Mouse (Mus musculus): Measurements from ENCODE around the gene Olfr934. TPM values are rescaled to one million over a fixed set of nuclear protein-coding genes. Genes with fewer than 3 reads are reported as not detected.

The Olfr934 gene
- total RNA-seq (2012; rRNA removed), result not detected in 2 replicates

DNA sequence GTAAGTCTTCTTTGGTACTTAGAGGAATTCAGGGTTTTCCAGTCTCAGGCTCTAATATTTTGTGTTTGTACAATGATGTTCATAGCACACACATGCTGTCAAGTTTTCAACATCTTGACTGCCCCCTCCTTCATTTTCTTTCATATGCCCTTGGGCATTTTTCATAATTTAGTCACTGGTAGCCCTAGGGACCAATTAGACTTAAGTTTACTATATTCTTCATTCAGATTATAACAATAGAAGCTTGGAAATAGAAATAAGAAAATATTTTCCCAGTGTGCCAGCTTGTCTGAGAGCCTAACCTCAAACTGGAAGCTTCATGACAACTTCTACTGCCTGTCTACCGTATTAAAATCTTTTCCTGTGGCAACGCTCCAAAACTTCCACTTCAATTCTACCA, at the start of gene Olfr934:
TSS of gene Olfr934 (minus strand) at position 101 of the 400 bp plus-strand sequence.
- in situ Hi-C loops (cut with MboI; ENCODE audit: low sequenced_read_pairs in 2 of 2, unreplicated experiment in 2 of 2), result no loop called here

DNA sequence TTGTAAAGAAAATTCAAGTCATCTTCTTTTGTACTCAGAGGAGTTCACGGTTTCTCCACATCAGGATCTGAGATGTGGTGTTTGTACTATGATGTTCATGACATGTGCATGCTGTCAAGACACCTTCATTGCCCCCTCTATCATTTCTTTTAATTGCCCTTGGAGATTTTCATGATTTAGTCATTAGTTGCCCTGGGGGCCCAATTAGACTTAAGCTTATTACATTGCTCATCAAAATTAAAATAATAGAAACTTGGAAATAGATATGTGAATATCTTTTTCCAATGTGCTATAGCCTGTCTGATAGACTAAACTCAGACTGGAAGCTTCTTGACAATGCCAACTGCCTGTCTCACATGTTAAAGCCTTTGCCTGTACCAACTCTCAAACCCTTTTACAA, 35.2 kb upstream of the Olfr934 start, which contains the start of gene Olfr146:
TSS of gene Olfr146 (minus strand) at position 101 of the 400 bp plus-strand sequence.
- in situ Hi-C loops (cut with MboI; ENCODE audit: low sequenced_read_pairs in 2 of 2, unreplicated experiment in 2 of 2), result no loop called here
- Histone ChIP-seq H3K9ac (ENCODE audit: insufficient read depth, low read depth, low read length, poor library complexity, severe bottlenecking) (no peak within 1 kb of the TSS), H3K9me3 (ENCODE audit: control insufficient read depth, insufficient read depth, low read depth, low read length) (no peaks in the 10 kb centered on the region), H3K36me3 (ENCODE audit: control insufficient read depth, insufficient read depth, low read length, poor library complexity, severe bottlenecking) (no peaks in the 10 kb centered on the region), H3K4me1 (ENCODE audit: control insufficient read depth in 2 of 2, insufficient read depth in 2 of 2, low read length in 2 of 2, poor library complexity in 1 of 2) (no peaks in the 10 kb centered on the region), H3K27ac (ENCODE audit: insufficient read depth, low read depth, low read length, poor library complexity, severe bottlenecking) (no peak within 1 kb of the TSS), H3K4me3 (ENCODE audit: insufficient read depth in 1 of 2, low read depth in 1 of 2, low read length in 2 of 2, poor library complexity in 1 of 2, severe bottlenecking in 1 of 2) (no peak within 1 kb of the TSS)
- TF ChIP-seq ZC3H11A (IDR thresholded peaks at IDR 0.05; ENCODE audit: borderline replicate concordance, low read depth, low read length) (no peak), MAFK (IDR thresholded peaks at IDR 0.05; ENCODE audit: insufficient read depth, low read depth, low read length) (no peak), HCFC1 (IDR thresholded peaks at IDR 0.05; ENCODE audit: borderline replicate concordance, insufficient read depth, low read length) (no peak), ZNF384 (IDR thresholded peaks at IDR 0.05; ENCODE audit: low read depth, low read length) (no peak)
- DNase-seq (ENCODE audit: low read depth, low spot score), result no peak

More for the DNA sequence above, at the start of gene Olfr934:
- Histone ChIP-seq H3K4me1 (ENCODE audit: control insufficient read depth in 2 of 2, insufficient read depth in 2 of 2, low read length in 2 of 2, poor library complexity in 1 of 2) (no peaks in the 10 kb centered on the region), H3K27ac (ENCODE audit: insufficient read depth, low read depth, low read length, poor library complexity, severe bottlenecking) (no peak within 1 kb of the TSS), H3K9me3 (ENCODE audit: control insufficient read depth, insufficient read depth, low read depth, low read length) (no peaks in the 10 kb centered on the region), H3K4me3 (ENCODE audit: insufficient read depth in 1 of 2, low read depth in 1 of 2, low read length in 2 of 2, poor library complexity in 1 of 2, severe bottlenecking in 1 of 2) (no peak within 1 kb of the TSS), H3K36me3 (ENCODE audit: control insufficient read depth, insufficient read depth, low read length, poor library complexity, severe bottlenecking) (no peaks in the 10 kb centered on the region), H3K9ac (ENCODE audit: insufficient read depth, low read depth, low read length, poor library complexity, severe bottlenecking) (no peak within 1 kb of the TSS)
- DNase-seq (ENCODE audit: low read depth, low spot score), result no peak
- TF ChIP-seq ZC3H11A (IDR thresholded peaks at IDR 0.05; ENCODE audit: borderline replicate concordance, low read depth, low read length), result no peak
- TF ChIP-seq CHD2 (IDR thresholded peaks at IDR 0.05; ENCODE audit: low read depth, low read length), result no peak
- TF ChIP-seq ZNF384 (IDR thresholded peaks at IDR 0.05; ENCODE audit: low read depth, low read length), result no peak
- TF ChIP-seq MAFK (IDR thresholded peaks at IDR 0.05; ENCODE audit: insufficient read depth, low read depth, low read length), result no peak
- TF ChIP-seq HCFC1 (IDR thresholded peaks at IDR 0.05; ENCODE audit: borderline replicate concordance, insufficient read depth, low read length), result no peak

DNA sequence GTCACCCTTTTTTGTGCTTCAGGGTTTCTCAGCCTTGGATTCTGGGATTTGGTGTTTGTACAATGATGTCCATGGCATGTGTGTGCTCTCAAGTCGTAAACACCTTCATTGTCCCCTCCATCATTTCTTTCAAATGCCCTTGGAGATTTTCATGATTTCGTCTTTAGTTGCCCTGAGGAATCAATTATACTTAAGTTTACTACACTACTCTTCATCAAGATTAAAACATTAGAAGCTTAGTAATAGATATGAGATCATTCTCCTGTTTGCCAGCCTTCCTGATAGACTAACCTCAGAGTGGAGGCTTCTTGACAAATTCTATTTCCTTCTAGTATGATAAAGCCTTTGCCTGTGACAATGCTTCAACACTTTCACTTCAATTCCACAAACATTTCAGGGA, 11.5 kb upstream of the Olfr934 start, which contains the start of gene Olfr935:
TSS of gene Olfr935 (minus strand) at position 101 of the 400 bp plus-strand sequence.
- Histone ChIP-seq H3K4me3 (ENCODE audit: insufficient read depth in 1 of 2, low read depth in 1 of 2, low read length in 2 of 2, poor library complexity in 1 of 2, severe bottlenecking in 1 of 2) (no peak within 1 kb of the TSS), H3K4me1 (ENCODE audit: control insufficient read depth in 2 of 2, insufficient read depth in 2 of 2, low read length in 2 of 2, poor library complexity in 1 of 2) (no peaks in the 10 kb centered on the region), H3K27ac (ENCODE audit: insufficient read depth, low read depth, low read length, poor library complexity, severe bottlenecking) (no peak within 1 kb of the TSS), H3K9ac (ENCODE audit: insufficient read depth, low read depth, low read length, poor library complexity, severe bottlenecking) (no peak within 1 kb of the TSS), H3K36me3 (ENCODE audit: control insufficient read depth, insufficient read depth, low read length, poor library complexity, severe bottlenecking) (no peaks in the 10 kb centered on the region), H3K9me3 (ENCODE audit: control insufficient read depth, insufficient read depth, low read depth, low read length) (no peaks in the 10 kb centered on the region)
- TF ChIP-seq MAFK (IDR thresholded peaks at IDR 0.05; ENCODE audit: insufficient read depth, low read depth, low read length) (no peak), ZNF384 (IDR thresholded peaks at IDR 0.05; ENCODE audit: low read depth, low read length) (no peak), CHD2 (IDR thresholded peaks at IDR 0.05; ENCODE audit: low read depth, low read length) (no peak), HCFC1 (IDR thresholded peaks at IDR 0.05; ENCODE audit: borderline replicate concordance, insufficient read depth, low read length) (no peak), ZC3H11A (IDR thresholded peaks at IDR 0.05; ENCODE audit: borderline replicate concordance, low read depth, low read length) (no peak)
- DNase-seq (ENCODE audit: low read depth, low spot score), result no peak
- in situ Hi-C loops (cut with MboI; ENCODE audit: low sequenced_read_pairs in 2 of 2, unreplicated experiment in 2 of 2), result no loop called here

GRCm38 (mm10) chr9:38972013-38972412, 16.1 kb downstream of the Olfr934 start, which contains the start of gene Olfr933:
Olfr933 (plus strand) TSS chr9:38972313.
- no peak within 1 kb of the TSS for H3K9ac ChIP-seq (ENCODE audit: insufficient read depth, low read depth, low read length, poor library complexity, severe bottlenecking)
- no peak within 1 kb of the TSS for H3K27ac ChIP-seq (ENCODE audit: insufficient read depth, low read depth, low read length, poor library complexity, severe bottlenecking)
- TF ChIP-seq ZC3H11A (IDR thresholded peaks at IDR 0.05; ENCODE audit: borderline replicate concordance, low read depth, low read length), result no peak
- no peak for TF ChIP-seq CHD2 (IDR thresholded peaks at IDR 0.05; ENCODE audit: low read depth, low read length)
- TF ChIP-seq MAFK (IDR thresholded peaks at IDR 0.05; ENCODE audit: insufficient read depth, low read depth, low read length), result no peak
- no peak for TF ChIP-seq HCFC1 (IDR thresholded peaks at IDR 0.05; ENCODE audit: borderline replicate concordance, insufficient read depth, low read length)
- no peak for TF ChIP-seq ZNF384 (IDR thresholded peaks at IDR 0.05; ENCODE audit: low read depth, low read length)
- H3K4me3 ChIP-seq (ENCODE audit: insufficient read depth in 1 of 2, low read depth in 1 of 2, low read length in 2 of 2, poor library complexity in 1 of 2, severe bottlenecking in 1 of 2), result no peak within 1 kb of the TSS
- H3K4me1 ChIP-seq (ENCODE audit: control insufficient read depth in 2 of 2, insufficient read depth in 2 of 2, low read length in 2 of 2, poor library complexity in 1 of 2), result no peaks in the 10 kb centered on the region
- H3K9me3 ChIP-seq (ENCODE audit: control insufficient read depth, insufficient read depth, low read depth, low read length), result no peaks in the 10 kb centered on the region
- in situ Hi-C loops (cut with MboI; ENCODE audit: low sequenced_read_pairs in 2 of 2, unreplicated experiment in 2 of 2), result no loop called here
- DNase-seq (ENCODE audit: low read depth, low spot score), result no peak
- no peaks in the 10 kb centered on the region for H3K36me3 ChIP-seq (ENCODE audit: control insufficient read depth, insufficient read depth, low read length, poor library complexity, severe bottlenecking)

DNA sequence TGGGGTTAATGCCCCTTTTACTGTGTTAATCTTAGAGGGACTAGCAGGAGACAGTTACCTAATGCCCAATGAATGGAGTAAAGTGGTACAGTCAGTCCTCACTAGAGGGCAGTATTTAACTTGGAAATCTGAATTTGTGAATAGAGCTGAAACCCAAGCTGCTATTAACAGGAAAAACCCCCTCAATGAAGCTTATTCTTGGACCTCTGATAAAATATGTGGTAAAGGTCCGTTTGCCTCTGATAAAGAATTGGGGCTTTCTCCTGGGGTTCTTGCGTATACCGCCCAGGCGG, 34.0 kb downstream of the Olfr934 start:
- Histone ChIP-seq H3K27ac (ENCODE audit: insufficient read depth, low read depth, low read length, poor library complexity, severe bottlenecking) (no peak overlapping the region), H3K9ac (ENCODE audit: insufficient read depth, low read depth, low read length, poor library complexity, severe bottlenecking) (no peak overlapping the region), H3K4me3 (ENCODE audit: insufficient read depth in 1 of 2, low read depth in 1 of 2, low read length in 2 of 2, poor library complexity in 1 of 2, severe bottlenecking in 1 of 2) (no peak overlapping the region), H3K4me1 (ENCODE audit: control insufficient read depth in 2 of 2, insufficient read depth in 2 of 2, low read length in 2 of 2, poor library complexity in 1 of 2) (no peaks in the 10 kb centered on the region), H3K9me3 (ENCODE audit: control insufficient read depth, insufficient read depth, low read depth, low read length) (no peaks in the 10 kb centered on the region), H3K36me3 (ENCODE audit: control insufficient read depth, insufficient read depth, low read length, poor library complexity, severe bottlenecking) (no peaks in the 10 kb centered on the region)
- no peak for TF ChIP-seq MAFK (IDR thresholded peaks at IDR 0.05; ENCODE audit: insufficient read depth, low read depth, low read length)
- TF ChIP-seq ZNF384 (IDR thresholded peaks at IDR 0.05; ENCODE audit: low read depth, low read length), result no peak
- TF ChIP-seq ZC3H11A (IDR thresholded peaks at IDR 0.05; ENCODE audit: borderline replicate concordance, low read depth, low read length), result peak; percentile 52; the same call in 1 of the 2 replicates
- in situ Hi-C loops (cut with MboI; ENCODE audit: low sequenced_read_pairs in 2 of 2, unreplicated experiment in 2 of 2), result no loop called here
- DNase-seq (ENCODE audit: low read depth, low spot score), result peak; percentile 12

All from ES-E14 (cell line).